Mouse (Mus musculus) T-cell, adult 2 months (primary cell): ENCODE measurements around the gene Pxdc1.
A peak's percentile ranks its signal among the peaks of the same experiment; 100 is the strongest.

Experiments used
- DNase-seq: peaks from one replicate; pipeline ENCODE4 v3.0.0; 2022; ENCODE audit warnings: low spot score

Gene Pxdc1

DNA sequence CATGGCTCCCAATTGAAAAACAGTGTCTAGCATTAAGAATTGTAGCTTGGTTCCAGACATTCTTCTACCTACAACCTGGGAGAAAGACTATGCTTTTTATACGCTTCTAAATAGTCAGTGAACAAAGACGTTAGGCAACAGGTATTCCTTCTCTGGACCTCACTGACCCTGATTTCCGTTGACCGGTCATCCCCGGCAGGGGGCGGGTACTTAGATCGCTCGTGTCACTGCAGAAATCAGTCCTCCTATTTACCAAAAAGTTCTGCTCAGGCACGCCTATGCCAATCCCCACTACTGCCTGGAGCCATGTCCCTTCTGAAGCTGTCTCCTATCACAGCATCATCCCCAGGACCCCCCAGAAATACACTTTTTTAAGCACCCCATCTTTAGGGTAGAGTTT lies at the start of gene Pxdc1:
Gene Pxdc1 (minus strand): TSS at position 96 of the 400 bp plus-strand sequence.
- DNase-seq: no peak

DNA sequence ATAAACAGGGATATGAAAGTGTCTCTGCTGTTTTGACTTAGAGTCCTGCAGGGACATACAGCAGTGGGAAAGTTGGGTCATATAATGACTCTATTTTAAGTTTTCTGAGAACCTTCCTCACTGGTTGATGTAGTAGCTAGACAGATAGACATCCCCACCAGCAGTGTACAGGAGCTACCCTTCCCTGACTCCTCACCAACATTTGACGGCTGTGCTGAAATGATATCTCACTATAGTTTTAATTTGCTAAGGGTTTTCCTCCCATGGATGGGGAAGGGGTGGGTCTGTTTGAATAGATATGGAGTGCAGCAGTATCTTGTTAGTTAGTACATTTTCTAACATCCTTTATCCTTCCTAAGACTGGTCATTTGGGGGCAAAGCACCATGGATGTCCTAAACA lies 47.3 kb upstream of the Pxdc1 start:
- no peak for DNase-seq

DNA sequence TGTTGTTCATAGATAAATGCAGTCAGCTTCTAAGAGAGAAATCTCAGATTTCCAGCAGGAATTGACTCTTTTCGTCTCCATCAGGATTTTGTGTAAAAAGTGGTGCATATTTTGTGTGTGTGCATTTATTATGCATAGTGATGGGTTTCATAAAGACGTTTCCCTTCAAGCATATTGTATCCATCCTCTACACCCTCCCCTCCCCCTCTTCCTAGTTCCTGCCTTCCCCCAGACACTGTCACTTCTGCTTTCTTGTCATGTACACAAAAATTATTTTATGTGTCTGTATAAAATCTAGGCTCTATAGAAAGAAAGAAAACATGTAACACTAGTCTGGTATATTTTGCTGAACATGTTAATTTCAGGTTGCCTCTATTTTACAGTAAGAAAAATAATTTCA lies 46.8 kb upstream of the Pxdc1 start:
- no peak for DNase-seq

DNA sequence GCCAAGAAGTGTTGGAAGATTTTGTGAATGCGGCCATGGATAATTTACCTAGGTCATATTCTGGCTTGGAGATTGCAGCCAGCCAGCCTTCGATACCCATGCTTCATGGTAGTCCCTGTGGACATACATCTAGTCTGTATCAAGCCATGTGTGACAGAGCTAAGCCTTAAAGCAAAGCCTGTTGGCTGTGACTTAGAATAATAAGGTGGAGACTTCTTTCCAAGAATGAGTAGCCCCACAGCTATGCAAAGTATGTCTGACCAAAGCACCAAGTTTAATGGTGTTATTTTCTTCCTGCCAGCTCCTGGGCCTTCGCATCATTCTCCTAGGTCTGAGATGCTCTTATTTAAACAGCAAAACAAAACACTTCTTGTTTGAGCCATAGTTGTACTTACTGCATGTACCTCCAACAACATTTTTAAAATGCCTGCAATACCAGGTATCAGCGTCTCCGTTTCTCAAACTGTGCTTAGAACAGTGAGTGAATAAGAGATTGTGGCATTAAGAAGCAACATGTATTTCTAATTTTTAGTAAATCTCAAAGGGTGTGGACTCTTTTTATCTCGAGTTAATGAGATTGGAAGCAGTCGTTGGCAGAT lies 43.5 kb upstream of the Pxdc1 start:
- DNase-seq: no peak

DNA sequence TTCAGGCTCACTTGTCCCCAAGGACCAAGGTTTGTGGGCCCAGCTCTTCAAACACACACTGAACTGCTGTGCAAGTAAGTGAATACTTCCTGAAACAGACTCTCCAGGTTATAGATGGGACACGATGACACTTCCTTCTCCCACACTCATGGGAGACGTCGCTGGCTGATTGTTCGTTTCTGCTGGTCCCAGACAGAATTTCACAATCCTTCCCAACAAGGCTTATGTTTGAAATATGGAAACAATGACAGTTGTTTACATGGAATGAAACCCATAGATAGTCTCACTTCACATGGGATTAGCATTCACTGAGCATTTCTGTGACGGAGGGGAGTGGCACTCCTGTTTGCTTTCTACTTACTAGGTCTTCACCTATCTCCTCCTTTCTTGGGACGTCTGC lies 39.8 kb upstream of the Pxdc1 start:
- no peak for DNase-seq

DNA sequence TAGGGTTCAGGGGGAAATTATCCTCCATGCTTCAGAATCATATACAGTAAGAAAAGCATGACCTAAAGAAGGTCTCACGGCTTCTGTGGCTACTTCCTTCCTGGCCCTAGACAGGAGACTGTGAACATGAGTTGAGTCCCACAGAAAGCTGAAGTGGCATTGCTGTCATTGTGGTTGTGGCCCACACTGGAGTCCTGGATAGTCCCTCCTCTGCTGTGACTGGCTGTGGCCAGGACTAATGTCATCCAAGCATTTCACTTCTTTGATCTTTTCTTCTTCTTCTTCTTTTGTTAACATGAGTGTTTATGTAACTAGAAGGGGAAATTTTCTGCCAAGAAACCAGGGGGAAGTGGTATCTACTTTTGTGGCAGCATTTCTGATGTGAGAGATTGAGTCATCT lies 37.8 kb upstream of the Pxdc1 start:
- no peak for DNase-seq

DNA sequence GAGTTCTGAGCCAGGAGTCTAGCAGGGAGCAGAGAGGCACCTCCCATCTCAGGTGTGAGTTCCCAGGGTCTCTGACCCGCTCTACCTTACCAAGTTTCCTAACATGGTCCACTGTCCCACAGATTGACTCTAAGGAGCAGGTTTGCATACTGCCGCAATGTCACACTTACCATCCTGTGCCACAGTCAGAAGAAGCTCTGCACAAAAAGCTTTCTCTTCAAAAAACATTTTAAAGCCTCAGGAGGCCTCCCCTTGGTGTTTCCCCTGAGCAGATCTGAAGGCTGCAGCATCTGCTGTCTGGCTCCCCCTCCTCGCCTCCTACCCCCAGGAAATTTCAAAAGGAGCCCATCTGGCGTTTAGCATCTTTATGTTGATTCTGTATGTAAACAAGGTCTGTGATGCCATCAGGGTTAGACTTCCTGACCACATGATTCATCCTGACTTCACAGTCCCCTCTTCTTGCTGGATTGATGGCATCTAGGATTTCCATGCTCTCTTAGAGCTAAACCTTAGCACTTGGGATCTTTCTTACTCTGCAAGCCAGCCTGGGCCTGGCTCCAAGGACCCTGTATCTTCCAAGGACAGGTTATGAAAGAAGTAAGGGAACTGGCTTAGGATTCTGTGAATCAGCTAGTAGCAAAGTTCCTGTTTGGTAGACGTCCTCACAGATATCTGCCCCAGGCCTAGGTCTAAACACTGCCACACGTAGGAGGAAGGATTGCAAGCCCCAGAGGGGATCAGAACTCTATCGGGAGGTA lies 31.9 kb upstream of the Pxdc1 start:
- no peak for DNase-seq

DNA sequence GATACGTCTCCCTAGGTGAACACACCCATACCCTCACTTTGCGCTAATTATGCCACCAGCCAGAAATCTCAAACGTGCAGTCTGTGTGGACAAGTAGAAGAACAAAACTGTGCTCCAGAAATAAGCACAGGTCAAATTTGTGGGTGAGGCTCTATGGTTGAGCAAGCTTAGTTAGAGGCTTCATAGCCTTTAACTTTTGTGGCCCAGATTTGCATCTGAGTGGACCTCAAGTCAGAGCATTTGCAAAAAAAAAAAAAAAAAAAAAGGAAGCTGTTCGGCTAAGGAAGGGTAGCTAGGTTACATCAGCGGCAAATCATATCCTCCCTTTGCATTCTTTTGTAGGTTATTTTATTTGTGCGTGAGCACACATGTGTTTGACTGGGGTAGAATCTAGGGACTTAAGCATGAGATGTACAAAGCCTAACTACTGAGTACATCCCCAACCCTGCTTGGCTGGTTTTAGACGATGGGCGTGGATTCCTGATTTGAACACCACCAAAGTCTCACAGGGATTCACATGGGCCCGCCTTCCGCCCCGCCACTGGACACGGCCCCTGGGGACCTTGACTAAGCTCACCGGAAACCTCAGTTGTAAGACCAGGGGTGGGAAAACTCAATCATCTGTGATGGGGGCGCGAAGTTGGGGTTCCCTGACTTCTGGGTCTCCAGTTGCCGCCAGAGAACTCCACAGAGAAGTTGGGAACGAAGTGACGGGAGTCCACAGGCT lies 30.6 kb upstream of the Pxdc1 start:
- no peak for DNase-seq

DNA sequence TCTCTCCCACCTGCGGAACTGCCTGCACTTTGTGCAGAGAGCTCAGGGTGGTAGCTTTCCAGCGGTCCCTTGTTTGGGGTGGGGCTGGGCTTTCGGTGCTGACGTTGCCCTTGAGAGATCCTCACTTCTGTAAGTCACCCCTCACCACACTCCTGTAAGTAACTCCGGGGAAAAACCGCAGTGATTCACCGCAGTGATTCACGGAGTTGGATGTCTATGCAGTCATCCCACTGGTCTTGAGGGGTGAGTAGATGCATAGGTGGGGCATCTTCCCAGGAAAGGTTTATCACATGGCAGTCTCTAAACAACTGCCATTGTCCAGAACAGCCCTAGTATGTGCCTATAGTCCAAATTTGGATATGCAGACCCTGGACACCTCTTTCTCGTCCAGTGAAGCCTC lies 30.0 kb upstream of the Pxdc1 start:
- DNase-seq: no peak

DNA sequence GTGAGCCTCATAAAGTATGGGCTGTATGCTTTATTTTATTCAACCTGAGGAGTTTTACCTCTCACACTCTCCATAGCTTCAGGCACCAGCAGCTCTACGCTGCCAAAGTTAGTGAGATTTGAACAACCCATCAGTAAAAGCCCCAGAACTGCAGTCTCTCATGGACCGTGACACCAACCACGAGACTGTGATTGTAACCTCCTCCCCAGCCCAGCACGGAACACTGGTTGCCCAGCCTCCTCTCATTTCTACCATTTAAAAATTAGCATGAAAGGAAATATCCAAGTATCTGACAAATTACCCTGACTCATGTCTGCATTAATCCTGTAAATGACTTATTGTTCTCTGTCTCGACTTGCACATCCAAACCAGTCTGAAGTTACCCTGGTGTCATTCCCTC lies 23.2 kb upstream of the Pxdc1 start:
- DNase-seq: no peak

DNA sequence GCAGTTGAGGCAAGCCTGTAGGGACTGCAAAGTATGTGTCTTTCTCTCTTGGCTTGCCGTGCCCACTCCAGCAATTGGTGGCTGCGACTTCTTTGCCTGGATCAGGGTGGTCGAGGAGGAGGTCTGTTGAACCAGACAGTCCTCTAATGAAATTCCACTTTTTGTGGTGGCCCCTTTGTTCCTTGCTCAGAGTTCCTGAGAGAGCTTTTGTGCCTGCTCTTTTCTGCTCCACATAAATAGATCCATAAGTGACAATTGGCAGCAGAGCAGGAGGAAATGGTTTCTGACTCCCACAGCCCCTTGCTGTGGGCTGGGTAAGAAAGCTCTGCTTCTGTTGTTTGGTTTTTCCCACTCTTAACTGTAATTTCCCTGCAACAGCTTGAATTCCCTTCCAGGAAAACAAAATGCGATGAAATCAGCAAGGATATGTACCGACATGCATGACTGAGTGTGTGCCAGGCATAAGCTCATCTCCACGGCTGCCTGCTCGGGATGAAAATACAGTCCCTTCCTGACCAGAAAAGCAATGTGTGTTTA lies 22.6 kb upstream of the Pxdc1 start:
- no peak for DNase-seq

DNA sequence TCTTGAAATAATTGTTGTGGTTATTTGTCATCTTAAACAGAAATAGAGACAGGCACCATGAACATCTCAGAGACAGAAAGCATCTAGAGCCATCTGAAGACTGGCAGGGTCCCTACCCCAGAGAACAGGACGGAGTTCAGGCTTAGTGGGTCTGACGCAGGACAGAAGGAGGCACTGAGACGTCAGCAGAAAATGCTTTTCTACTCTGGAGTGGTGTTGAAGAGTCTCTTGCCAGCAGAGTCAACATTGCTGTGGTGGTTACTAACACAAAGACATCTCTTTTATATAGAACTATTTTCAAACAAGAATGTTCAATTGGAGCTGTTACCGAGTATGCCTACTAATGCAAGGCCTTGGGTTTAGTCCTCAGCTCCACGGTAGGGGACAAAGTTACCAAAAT lies 20.1 kb upstream of the Pxdc1 start:
- no peak for DNase-seq

DNA sequence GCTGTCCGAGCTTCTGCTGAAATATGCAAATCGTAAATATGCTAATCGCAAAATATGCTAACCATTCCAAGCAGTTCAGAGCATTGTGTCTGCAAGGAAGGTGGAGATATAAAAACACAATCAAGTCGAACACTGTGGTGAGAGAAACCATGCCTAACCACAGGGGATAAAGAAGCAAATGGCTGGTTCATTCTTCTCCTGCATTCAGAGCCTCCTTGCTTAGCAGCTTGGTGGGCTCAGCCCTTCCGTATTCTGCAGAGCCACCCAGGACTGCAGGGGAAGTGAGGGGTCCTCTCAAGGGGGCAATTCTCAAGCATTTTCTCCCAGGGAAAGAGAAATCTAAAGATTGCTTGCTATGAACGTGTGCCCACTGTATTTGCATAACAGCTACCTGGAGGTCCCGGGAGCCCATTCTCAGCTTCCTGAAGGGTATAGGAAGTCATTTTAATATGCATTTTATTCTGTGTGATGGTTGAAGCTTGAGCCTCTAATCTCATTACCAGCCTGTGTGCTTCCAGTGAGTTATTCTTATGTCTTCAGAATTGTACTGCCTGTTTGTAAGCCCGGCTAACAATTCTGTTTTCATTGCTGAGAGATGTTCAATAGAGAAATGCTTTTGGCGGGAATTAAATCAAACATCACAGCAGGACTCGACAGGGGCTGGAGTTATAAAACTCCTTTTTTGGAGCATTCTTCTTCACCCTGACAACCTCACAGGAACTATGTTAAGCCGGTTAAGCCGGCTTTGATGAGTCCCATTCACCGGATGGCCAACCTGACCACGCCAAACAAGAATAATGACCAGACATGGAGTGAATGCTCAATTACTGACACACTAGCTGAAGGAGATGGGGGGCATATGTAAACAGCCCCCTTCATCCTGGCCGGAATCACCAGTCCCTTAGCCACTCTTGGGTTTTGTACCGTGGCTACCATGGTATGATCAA lies 16.9 kb upstream of the Pxdc1 start:
- DNase-seq: no peak

DNA sequence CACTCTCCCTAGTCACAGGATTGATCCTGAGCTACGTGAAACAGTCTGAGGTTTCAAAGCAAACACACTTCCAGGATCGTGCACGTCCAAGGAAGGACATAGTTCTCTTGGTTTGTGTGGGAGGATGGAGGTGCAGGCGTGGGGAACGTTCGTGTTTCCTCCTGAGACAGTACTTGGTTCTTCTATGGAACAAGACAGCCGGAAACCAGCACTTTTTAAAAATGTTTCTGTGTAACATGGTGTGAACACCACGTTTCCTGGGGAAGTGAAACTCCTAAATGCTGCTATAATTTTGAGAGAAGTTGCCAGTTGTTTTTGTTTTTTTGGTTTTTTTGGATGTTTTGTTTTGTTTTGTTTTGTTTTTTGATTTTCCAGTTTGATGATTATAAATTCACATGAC lies 13.9 kb upstream of the Pxdc1 start:
- DNase-seq: no peak

DNA sequence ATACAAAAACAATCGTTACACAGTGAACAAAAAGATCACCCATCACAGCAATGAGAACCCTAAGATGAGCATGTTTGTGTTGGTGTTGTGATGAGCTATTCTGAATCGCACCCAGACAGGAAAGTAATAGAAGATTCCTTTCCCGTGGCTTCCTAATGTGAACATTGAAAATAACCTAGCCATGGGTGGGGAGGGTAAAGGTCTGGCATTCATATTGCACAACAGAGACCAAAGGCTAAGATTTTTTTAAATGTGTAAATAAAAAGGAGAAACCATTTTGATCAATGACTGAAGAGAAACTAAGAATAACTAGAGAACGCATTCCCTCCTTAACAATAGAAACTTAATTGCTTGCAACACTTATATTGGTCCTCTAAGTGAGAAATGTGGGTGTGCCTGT lies 11.8 kb upstream of the Pxdc1 start:
- DNase-seq: no peak

DNA sequence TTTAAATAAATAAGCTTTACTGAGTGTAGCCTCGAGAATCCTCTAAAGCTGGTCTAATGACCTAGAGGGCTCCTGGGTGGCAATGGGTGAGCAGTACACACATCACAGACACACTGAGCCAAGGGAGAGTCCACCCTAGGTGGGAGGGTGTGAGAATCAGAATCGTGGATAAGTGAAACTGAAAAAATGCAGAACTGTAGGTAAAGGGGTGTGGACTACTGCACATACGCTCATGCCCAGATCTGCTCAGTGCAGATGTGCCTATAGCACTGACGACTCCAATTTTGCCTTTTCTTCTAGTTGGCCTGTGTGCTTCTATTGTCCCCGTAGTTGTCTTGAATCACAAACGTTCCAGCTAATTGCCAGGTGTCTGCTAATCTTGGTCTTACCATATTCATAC lies 10.5 kb upstream of the Pxdc1 start:
- DNase-seq: no peak

DNA sequence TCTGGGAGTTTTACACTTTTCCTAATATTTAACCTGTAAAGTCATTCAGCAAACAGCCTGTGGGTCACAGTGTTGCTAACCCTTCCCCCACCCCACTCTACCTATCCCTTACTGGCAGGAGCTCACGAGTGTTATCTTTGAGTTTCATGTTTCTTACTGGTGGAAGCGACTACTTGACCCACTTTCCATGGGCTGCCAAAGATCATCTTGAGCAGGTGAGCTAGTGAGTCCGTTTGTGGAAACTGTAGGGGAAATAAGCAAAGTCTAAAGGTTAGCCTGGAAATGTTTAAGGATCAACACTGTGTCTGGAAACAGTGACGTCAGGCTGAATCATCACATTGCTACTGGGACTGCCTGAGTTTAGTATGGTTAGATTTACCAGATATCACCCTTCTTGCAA lies 6.2 kb upstream of the Pxdc1 start:
- DNase-seq: no peak

DNA sequence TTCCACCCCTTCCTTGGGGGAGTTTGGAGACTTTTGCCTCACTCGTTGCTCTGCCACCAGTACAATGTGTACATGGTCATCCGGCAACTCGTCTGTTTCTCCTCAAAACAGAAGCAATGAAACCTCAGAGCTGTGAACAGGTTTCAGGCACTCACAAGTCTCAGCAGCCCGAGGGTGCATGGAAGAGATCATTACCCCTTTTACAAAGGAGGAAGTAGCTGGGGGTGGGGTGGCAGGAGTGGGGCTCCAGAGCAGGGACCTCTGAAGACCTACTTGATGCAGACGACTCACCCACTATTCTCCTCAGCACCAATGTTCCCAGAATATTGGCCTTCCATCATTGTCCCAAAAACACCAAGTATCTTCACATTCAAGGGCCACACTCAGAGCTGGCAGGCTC lies 3.1 kb upstream of the Pxdc1 start:
- no peak for DNase-seq

DNA sequence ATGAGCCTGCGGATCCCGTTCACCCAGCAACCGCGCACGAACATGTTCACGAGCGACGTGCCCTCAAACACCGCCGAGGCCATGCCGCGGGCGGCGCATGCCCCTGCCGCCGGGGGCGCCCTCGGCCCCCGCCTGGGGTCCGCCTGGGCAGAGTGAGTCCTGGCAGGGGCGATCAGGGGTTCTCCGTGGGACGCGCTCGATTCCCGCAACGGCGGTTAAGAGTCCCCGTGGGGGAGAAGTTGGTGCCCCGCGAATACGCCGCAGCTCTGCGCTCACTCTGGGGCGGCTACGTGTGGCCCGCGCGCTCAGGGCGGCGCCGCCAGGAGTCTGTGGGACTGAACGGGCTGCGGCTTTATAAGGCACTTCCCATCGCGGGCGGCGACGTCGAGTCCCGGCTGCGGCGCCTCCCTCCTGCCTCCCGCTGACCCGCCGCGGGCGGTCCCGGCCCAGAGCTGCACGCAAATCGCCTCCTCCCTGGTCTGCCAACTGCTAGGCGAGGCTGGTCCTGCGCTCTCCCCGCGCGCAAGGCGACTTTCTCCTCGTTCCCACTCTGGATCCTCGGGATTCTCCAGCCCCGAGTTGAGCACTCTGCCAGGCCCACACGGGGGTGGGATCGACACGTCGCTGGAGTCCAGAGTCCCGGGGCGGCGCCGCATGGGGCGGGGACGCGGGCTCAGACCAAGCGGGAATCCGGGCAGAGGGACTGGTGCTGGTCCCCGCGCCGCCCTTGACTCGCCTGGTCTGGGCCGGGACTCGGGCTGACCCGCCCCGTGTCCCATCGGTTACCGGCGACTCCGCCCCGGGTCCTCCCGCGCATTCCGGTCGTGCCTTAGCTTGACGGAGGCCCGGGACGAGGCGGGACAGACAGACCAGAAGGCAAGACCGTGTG lies 689 bp downstream of the Pxdc1 start:
- peak; percentile 5 for DNase-seq

DNA sequence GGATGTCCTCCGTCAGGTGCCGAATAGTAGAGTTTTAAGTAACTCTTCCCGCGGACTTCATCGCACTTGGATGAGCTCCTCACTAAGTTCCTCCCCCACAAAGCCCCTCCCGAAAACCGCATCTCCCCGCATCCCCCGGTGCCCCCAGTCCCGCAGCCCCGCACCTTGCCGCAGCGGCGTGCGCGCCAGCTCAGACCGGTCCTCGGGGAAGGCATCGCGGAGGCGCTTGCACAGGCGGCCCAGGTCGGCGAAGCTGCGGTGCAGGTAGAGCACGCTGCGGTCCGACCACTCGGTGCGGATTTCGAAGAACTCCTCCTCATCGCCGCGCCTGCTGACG lies 1.3 kb downstream of the Pxdc1 start:
- DNase-seq: no peak

DNA sequence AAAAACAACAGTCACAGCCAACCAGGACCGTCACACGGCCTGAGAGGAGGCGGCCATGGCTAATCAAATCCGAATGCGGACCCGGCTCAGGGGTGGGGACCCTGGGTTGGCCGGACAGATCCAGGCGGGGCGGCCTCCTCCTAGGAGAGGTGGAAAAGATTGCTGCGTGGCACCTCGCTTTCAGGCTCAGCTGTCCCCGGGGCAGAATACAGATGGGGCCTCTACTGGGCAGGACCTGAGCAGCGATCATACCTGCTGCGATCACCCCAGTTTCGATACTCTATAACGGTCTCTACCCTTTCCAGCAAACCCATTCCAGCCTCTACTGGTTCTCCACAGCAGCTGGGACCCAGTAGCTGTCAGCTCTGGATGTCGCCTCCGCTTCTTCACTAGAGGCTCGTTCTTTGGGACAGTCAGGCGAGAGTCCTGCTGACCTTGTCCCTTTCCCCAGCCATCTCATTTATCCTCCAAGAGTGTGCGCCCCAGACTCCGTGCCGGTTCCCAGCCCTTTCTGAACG lies 1.8 kb downstream of the Pxdc1 start:
- DNase-seq: no peak
